Mouse (Mus musculus): Measurements from ENCODE around the gene Atxn7l2.

- TF ChIP-seq CTCF (IDR thresholded peaks at IDR 0.05): 0 out of 2 replicates have a peak, but pooled peaks have one; percentile 11
- TF ChIP-seq EP300 (IDR thresholded peaks at IDR 0.05; ENCODE audit: insufficient read depth, low read depth, low read length): no peak
These were observed 1.7 kb upstream of the Atxn7l2 start for GRCm38 (mm10) chr3:108212406-108212805.

Data from heart, adult 2 months (tissue).